Mouse (Mus musculus) limb, embryonic 14.5 days (tissue): ENCODE results near the gene Rptor. TPM values are rescaled to one million over a fixed set of nuclear protein-coding genes. Genes with fewer than 3 reads are reported as not detected.
A peak's percentile ranks its signal among the peaks of the same experiment; 100 is the strongest.

Experiments
- ATAC-seq: fragments of 200-750 bp; cut with Nextera tagmentation; 2 replicates; pipeline ENCODE4 v1.8.0; 2017; ENCODE audit warnings: low read depth, moderate number of reproducible peaks, moderate TSS enrichment; ENCODE audit not compliant: low FRiP score
- DNase-seq: peaks from one replicate; pipeline ENCODE4 v3.0.0-alpha.2; 2015; ENCODE audit warnings: low spot score
- H3K27ac ChIP-seq: fragments of 300-500 bp; sonication (generic); replicated peaks from 2 replicates; pipeline ENCODE4 v1.5.1; 2014; ENCODE audit warnings: low read depth, mild to moderate bottlenecking, low read length, moderate library complexity, mixed read lengths
- H3K27me3 ChIP-seq: fragments of 300-500 bp; sonication (generic); 2 replicates; pipeline ENCODE4 v1.6.1; 2014; ENCODE audit warnings: low read length, mixed read lengths; ENCODE audit not compliant: control insufficient read depth, insufficient read depth
- H3K36me3 ChIP-seq: fragments of 300-500 bp; sonication (generic); 2 replicates; pipeline ENCODE4 v1.6.1; 2014; ENCODE audit warnings: mild to moderate bottlenecking, low read length, moderate library complexity, mixed read lengths; ENCODE audit not compliant: control insufficient read depth, insufficient read depth
- H3K4me1 ChIP-seq: fragments of 300-500 bp; sonication (generic); 2 replicates; pipeline ENCODE4 v1.6.1; 2014; ENCODE audit warnings: antibody characterized with exemption, low read length, mixed read lengths; ENCODE audit not compliant: control insufficient read depth, insufficient read depth
- H3K4me2 ChIP-seq: fragments of 300-500 bp; sonication (generic); replicated peaks from 2 replicates; pipeline ENCODE4 v1.6.1; 2014; ENCODE audit warnings: low read depth, mild to moderate bottlenecking, low read length, moderate library complexity; ENCODE audit not compliant: severe bottlenecking
- H3K4me3 ChIP-seq: fragments of 300-500 bp; sonication (generic); replicated peaks from 2 replicates; pipeline ENCODE4 v1.5.1; 2014; ENCODE audit warnings: low read length
- H3K9ac ChIP-seq: fragments of 300-500 bp; sonication (generic); 2 replicates; pipeline ENCODE4 v1.6.1; 2014; ENCODE audit warnings: mild to moderate bottlenecking, low read depth, low read length, moderate library complexity; ENCODE audit not compliant: severe bottlenecking
- H3K9me3 ChIP-seq: fragments of 300-500 bp; sonication (generic); 2 replicates; pipeline ENCODE4 v1.6.1; 2016; ENCODE audit warnings: low read length; ENCODE audit not compliant: control insufficient read depth
- POLR2A ChIP-seq: fragments of 200-500 bp; IDR thresholded peaks from 2 replicates; pipeline ENCODE4 v1.8.0; 2012; ENCODE audit warnings: inconsistent platforms, mild to moderate bottlenecking, moderate library complexity, borderline replicate concordance; ENCODE audit not compliant: insufficient read depth, insufficient read length; ENCODE audit errors: extremely low read depth
- WGBS: fragments of 180-500 bp; shearing (Covaris S2); extraction: QIAGEN DNeasy Blood & Tissue Kit; methylation state at CpG from one replicate; pipeline ENCODE4 v1.1.7; 2014; 5-methylcytosine and 5-hydroxymethylcytosine counted together
- polyA plus RNA-seq, 2 experiments: library from polyadenylated mRNA; depleted of rRNA in 1 of 2; stranded (reverse) in 1 of 2; unstranded in 1 of 2; fragments of >200 nt; fragmentation: Nextera tagmentation in 1 of 2; extraction: Ambion mirVana in 1 of 2; gene quantifications; 2 replicates each; pipeline versions ENCODE4 v1.2.1 to v1.2.3; 2012 to 2014

Gene Rptor
- polyA plus RNA-seq, 2 experiments = 13.7 to 24.3 TPM

GRCm38 (mm10) chr11:119939711-119940106 is 337.0 kb downstream of the Rptor start:
- DNase-seq = no peak
- H3K27ac ChIP-seq = no peak overlapping the region
- 34% methylated on average over 4 of the region's 4 CpGs for WGBS
- no peak for ATAC-seq
- no peak overlapping the region for H3K9ac ChIP-seq
- no peaks in the 10 kb centered on the region for H3K9me3 ChIP-seq
- peaks cover 58% of the 10 kb centered on the region for H3K4me1 ChIP-seq
- H3K4me3 ChIP-seq = no peak overlapping the region
- H3K4me2 ChIP-seq = no peak overlapping the region
- TF ChIP-seq POLR2A = no peak
- H3K36me3 ChIP-seq = 0 out of 2 replicates have a peak, but pooled peaks cover 2% of the 10 kb centered on the region
- H3K27me3 ChIP-seq = no peaks in the 10 kb centered on the region

- TF ChIP-seq POLR2A = no peak
- ATAC-seq = no peak
- Histone ChIP-seq H3K4me1 (peaks cover 59% of the 10 kb centered on the region), H3K9me3 (no peaks in the 10 kb centered on the region), H3K36me3 (0 out of 2 replicates have a peak, but pooled peaks cover 2% of the 10 kb centered on the region), H3K27me3 (no peaks in the 10 kb centered on the region), H3K4me3 (no peak overlapping the region), H3K27ac (no peak overlapping the region), H3K4me2 (no peak overlapping the region), H3K9ac (no peak overlapping the region)
- DNase-seq = no peak
- WGBS = 39% methylated on average over 11 of the region's 11 CpGs
These were observed 337.4 kb downstream of the Rptor start for GRCm38 (mm10) chr11:119940142-119940541.

GRCm38 (mm10) chr11:119941794-119942193 is 339.1 kb downstream of the Rptor start:
- H3K27ac ChIP-seq = no peak overlapping the region
- H3K4me1 ChIP-seq = peaks cover 48% of the 10 kb centered on the region

GRCm38 (mm10) chr11:119942201-119942726 is 339.6 kb downstream of the Rptor start:
- peaks cover 45% of the 10 kb centered on the region for H3K4me1 ChIP-seq
- under 1% methylated on average over 40 of the region's 43 CpGs for WGBS
- ATAC-seq (peak; percentile 62), DNase-seq (peak; percentile 44)
- no peaks in the 10 kb centered on the region for H3K27me3 ChIP-seq
- H3K36me3 ChIP-seq = no peaks in the 10 kb centered on the region
- no peaks in the 10 kb centered on the region for H3K9me3 ChIP-seq
- TF ChIP-seq POLR2A = peak; percentile 56; the same call in 1 of the 2 replicates
- peak overlapping the region; percentile 61 for H3K9ac ChIP-seq
- H3K27ac ChIP-seq = peak overlapping the region; percentile 73
- H3K4me2 ChIP-seq = peak overlapping the region; percentile 67
- H3K4me3 ChIP-seq = peak overlapping the region; percentile 76

More at GRCm38 (mm10) chr11:119941794-119942193, 339.1 kb downstream of the Rptor start:
- Histone ChIP-seq H3K9me3 (no peaks in the 10 kb centered on the region), H3K4me2 (peak overlapping the region; percentile 67), H3K4me3 (peak overlapping the region; percentile 76), H3K36me3 (no peaks in the 10 kb centered on the region), H3K9ac (peak overlapping the region; percentile 61; the same call in 1 of the 2 replicates), H3K27me3 (no peaks in the 10 kb centered on the region)
- ATAC-seq (no peak), DNase-seq (no peak)
- 6% methylated on average over 8 of the region's 8 CpGs for WGBS
- TF ChIP-seq POLR2A = no peak

- ATAC-seq (peak; percentile 97), DNase-seq (peak; percentile 99)
- WGBS = under 1% methylated on average over 42 of the region's 79 CpGs
- peak within 1 kb of the TSS; percentile 73 for H3K27ac ChIP-seq
- peak within 1 kb of the TSS; percentile 78 for H3K9ac ChIP-seq
- H3K27me3 ChIP-seq = no peaks in the 10 kb centered on the region
- peaks cover 40% of the 10 kb centered on the region for H3K4me1 ChIP-seq
- TF ChIP-seq POLR2A = peak; percentile 99
- peak within 1 kb of the TSS; percentile 76 for H3K4me3 ChIP-seq
- peak within 1 kb of the TSS; percentile 97 for H3K4me2 ChIP-seq
- no peaks in the 10 kb centered on the region for H3K9me3 ChIP-seq
- H3K36me3 ChIP-seq = no peaks in the 10 kb centered on the region
These were observed 340.2 kb downstream of the Rptor start, which contains the start of gene Baiap2 for GRCm38 (mm10) chr11:119942727-119943427. TSS of gene Baiap2 (plus strand) at chr11:119942763.
